Mouse (Mus musculus) layer of hippocampus, adult 9-11 months (tissue): ENCODE results near the gene Pom121.
"Not testable (repeated sequence)": the region's sequence is repeated elsewhere in the genome, so short reads cannot be mapped to it uniquely, and the experiment has no call there.

ENCODE experiments used
- DNase-seq: peaks from one replicate; pipeline ENCODE4 v3.0.0; 2022

Gene Pom121

GRCm38 (mm10) chr5:135394004-135394823 lies at the start of gene Pom121:
Pom121 (minus strand) TSS chr5:135394546.
- peak; percentile 85 for DNase-seq

GRCm38 (mm10) chr5:135442430-135442829 lies 48.1 kb upstream of the Pom121 start:
- DNase-seq = no peak

GRCm38 (mm10) chr5:135435039-135435438 lies 40.7 kb upstream of the Pom121 start:
- no peak for DNase-seq

GRCm38 (mm10) chr5:135433861-135434260 lies 39.5 kb upstream of the Pom121 start:
- DNase-seq = no peak

- DNase-seq = no peak
Measured at GRCm38 (mm10) chr5:135431111-135431510, 36.8 kb upstream of the Pom121 start.

GRCm38 (mm10) chr5:135428786-135429185 lies 34.4 kb upstream of the Pom121 start:
- no peak for DNase-seq

GRCm38 (mm10) chr5:135410266-135410665 lies 15.9 kb upstream of the Pom121 start:
- DNase-seq = no peak

- DNase-seq = no peak
Measured at GRCm38 (mm10) chr5:135408114-135408513, 13.8 kb upstream of the Pom121 start.

- no peak for DNase-seq
Measured at GRCm38 (mm10) chr5:135405437-135405836, 11.1 kb upstream of the Pom121 start.

GRCm38 (mm10) chr5:135404623-135405022 lies 10.3 kb upstream of the Pom121 start:
- DNase-seq = peak; percentile 79

- peak; percentile 43 for DNase-seq
Measured at GRCm38 (mm10) chr5:135400244-135400643, 5.9 kb upstream of the Pom121 start.

- DNase-seq = no peak
Measured at GRCm38 (mm10) chr5:135399382-135399781, 5.0 kb upstream of the Pom121 start.

GRCm38 (mm10) chr5:135395826-135396225 lies 1.5 kb upstream of the Pom121 start:
- no peak for DNase-seq

- DNase-seq = no peak
Measured at GRCm38 (mm10) chr5:135383771-135384170, 10.6 kb downstream of the Pom121 start.

GRCm38 (mm10) chr5:135382746-135383145 lies 11.6 kb downstream of the Pom121 start:
- no peak for DNase-seq

GRCm38 (mm10) chr5:135381356-135381925 lies 12.9 kb downstream of the Pom121 start:
- DNase-seq = no peak

- no peak for DNase-seq
Measured at GRCm38 (mm10) chr5:135380681-135381080, 13.7 kb downstream of the Pom121 start.

- DNase-seq = no peak
Measured at GRCm38 (mm10) chr5:135376341-135376740, 18.0 kb downstream of the Pom121 start.

GRCm38 (mm10) chr5:135375167-135375566 lies 19.2 kb downstream of the Pom121 start:
- no peak for DNase-seq

GRCm38 (mm10) chr5:135373601-135374000 lies 20.7 kb downstream of the Pom121 start:
- DNase-seq = no peak

- DNase-seq = no peak
Measured at GRCm38 (mm10) chr5:135371195-135371594, 23.2 kb downstream of the Pom121 start.

- DNase-seq = peak; percentile 89
Measured at GRCm38 (mm10) chr5:135369787-135370654, 24.3 kb downstream of the Pom121 start, which contains the start of gene Nsun5. Nsun5 (plus strand) TSS chr5:135369953.

GRCm38 (mm10) chr5:135369196-135369595 lies 25.1 kb downstream of the Pom121 start:
- not testable (repeated sequence) for DNase-seq
